Mouse (Mus musculus) spleen, postnatal 36 days (tissue): ENCODE data around the gene D430041D05Rik.

Experiments
- DNase-seq, 2 experiments: peaks; one replicate each; pipeline ENCODE4 v3.0.0; 2022; ENCODE audit warnings: low spot score in 2 of 2, mixed read lengths in 1 of 2

D430041D05Rik gene

DNA sequence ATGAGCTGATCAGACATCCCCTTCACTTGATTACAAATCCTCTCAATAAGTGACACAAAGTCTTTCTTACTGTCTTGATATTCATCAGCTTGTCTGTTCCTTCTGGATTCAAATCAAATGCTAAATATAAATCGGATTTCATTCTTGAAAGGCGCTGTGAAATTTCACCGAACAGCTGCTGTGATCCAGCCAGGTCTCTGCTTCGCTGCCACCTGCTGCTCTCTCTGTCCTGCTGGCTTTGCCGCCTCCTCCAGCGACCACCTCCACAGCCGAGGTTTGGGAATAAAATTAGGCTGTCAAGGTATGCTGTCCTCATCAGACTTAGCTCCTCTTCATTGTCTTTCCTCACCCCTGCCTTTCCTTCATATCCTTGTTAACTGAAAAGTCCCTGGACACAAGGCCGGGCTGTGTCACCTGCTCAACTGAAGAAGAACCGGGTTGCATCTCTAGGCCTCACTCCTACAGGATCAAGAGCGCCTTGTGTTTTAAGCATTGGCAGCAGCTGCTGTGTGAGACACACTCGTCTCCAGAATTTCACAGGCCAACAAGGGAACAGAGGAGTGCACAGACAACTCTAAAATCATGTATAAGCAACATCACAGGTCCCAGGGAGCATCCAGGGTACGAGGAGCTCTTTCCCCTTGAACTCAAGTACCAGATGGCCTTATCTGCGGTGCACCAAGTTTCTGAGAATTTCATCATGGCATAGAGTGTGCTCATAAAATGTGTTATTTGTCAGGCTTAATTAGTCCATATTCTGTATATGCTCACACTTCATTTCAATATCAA, 59.2 kb downstream of the D430041D05Rik start:
- no peak for DNase-seq

DNA sequence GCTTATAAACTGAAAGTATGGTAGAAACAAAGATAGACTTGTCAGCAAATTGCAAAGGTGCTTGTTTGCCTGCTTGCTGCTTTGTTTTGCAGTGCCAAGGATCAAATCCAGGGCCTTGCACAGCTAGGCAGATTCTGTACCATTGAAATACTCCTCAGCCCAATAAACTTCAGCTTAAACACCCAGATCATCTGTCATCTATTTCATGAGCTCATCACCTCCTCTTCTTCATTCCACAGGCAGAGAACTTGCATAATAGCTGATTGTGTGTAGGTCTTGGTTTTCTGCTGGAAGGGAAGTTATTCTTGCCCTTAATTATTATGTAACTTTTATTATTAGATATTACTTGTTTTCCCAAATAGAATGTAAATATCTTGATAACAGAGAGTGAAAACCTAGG, 73.2 kb downstream of the D430041D05Rik start:
- DNase-seq = no peak

DNA sequence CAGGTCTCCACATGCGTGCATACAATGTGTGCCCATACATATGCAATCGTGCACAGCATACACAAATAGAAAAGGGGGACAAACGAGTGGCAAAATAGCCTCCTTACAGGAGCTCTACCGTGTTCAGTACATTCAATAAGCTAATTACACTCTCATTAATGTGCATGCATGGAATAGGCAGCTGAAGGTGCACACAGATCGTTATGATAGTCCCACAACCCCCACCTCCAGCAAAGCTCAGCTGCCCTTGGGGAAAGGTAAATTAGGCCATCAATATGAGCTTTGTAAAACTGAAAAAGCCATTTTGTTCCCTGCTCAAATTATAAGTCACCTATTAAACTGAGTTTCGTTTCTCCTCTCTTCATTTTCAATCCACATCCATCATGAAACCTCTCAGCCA, 75.0 kb downstream of the D430041D05Rik start:
- DNase-seq = no peak

- DNase-seq = no peak
Observed at GRCm38 (mm10) chr2:104333952-104334351, 76.9 kb downstream of the D430041D05Rik start.

GRCm38 (mm10) chr2:104332707-104333106, 78.1 kb downstream of the D430041D05Rik start:
- no peak for DNase-seq

GRCm38 (mm10) chr2:104331261-104331660, 79.6 kb downstream of the D430041D05Rik start:
- no peak for DNase-seq

GRCm38 (mm10) chr2:104327116-104327794, 83.6 kb downstream of the D430041D05Rik start:
- no peak for DNase-seq

GRCm38 (mm10) chr2:104323773-104324172, 87.0 kb downstream of the D430041D05Rik start:
- no peak for DNase-seq

DNA sequence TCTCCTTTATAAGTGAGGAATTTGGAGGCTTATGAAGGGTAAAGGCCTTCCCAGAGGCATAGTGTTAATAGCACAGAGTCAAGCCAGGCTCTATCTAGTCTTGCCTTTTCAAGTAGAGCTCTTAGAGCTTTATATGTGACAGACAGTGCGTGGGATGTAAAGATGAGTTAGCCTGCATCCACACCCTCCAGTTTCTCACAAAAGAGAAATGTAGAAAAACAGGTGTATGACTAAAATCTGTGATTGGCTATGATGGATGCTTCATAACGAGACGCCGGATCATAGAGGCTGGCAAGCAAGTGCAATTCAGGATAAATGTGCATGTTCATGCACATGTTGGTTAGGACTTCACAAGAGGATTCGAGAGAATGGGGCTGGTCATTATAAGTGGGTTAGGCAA, 87.5 kb downstream of the D430041D05Rik start:
- no peak for DNase-seq

DNA sequence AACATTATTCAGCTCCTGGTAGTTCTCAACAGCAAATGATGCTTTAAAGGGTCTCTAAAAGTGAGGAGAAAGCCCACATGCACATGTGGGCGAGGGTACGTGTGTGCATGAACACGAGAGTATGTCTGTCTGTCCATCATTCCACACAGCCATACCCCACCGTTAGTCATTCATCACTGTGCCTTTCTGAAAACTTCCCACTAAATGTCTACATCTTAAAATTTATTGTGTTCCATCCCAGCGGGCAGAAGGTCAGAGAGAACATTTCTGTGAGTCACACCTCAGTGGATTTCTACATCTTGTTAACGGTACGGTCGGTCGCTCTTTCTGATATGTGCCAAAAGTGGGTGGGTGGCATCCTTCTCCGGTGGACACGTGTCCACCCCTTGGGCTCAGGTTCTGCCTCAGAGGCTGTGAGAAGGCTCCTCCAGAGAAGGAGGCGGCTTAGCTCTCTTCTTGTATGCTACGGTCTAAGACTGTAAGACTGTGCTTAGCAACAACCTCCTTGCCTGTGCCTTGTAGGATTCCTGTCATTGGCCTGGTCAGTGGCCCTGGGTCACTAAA, 90.7 kb downstream of the D430041D05Rik start:
- DNase-seq = no peak

DNA sequence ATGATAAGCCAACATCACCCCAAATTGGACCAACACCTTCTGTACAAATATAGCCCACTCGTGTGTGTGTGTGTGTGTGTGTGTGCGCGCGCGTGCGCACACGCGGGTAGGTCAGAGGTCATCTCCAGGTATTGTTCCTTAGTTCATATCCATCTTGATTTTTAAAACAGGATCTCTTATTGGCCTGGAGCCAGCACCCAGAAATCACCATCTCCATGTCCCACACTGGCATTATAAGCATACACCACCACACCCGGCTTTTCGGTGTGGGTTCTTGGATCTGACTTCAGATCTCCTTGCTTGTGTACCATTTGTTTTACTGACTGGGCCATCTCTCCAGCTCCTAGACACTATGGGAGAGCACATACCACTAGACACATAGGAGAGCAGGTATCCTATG, 91.4 kb downstream of the D430041D05Rik start:
- DNase-seq = no peak

GRCm38 (mm10) chr2:104318881-104319280, 91.9 kb downstream of the D430041D05Rik start:
- no peak for DNase-seq

GRCm38 (mm10) chr2:104318259-104318658, 92.6 kb downstream of the D430041D05Rik start:
- DNase-seq = no peak

- no peak for DNase-seq
Observed at GRCm38 (mm10) chr2:104317631-104318030, 93.2 kb downstream of the D430041D05Rik start.

DNA sequence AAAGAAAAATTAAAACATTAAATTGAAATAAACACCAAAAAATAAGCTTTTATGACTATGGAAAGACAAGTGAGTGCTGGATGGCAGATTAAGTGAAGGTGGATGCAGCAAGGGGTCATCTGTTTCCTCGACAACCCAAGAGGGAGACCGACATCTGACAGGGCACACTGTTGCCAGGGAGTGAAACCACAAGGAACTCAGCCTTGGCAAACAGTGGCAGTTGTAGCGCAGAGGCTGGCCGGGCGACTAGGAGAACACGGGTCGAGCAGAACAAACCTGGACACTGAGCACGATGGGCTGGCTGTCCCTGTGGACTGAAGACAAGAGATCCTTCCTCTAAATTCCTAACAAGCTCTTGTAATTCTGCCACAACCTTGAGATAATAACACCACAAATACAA, 94.3 kb downstream of the D430041D05Rik start:
- DNase-seq = no peak

DNA sequence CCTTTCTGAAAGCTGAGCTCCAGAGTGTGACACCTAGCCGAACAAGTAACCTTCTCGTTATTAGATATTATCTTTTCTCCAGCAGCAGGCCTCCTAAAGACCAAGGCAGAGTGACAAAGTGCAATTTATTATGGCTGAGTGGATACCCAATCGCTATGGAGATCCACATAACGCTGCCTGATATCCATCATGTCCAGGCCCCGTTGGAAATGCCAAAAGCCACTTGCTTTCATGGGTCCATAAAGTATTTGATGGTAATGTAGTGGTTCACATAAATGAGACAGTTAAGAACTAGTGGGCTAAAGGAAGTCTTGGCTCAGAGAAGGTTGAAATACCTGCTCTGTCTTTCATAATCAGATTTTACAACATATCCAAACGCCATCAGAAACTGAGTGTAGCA, 97.6 kb downstream of the D430041D05Rik start:
- DNase-seq = no peak

GRCm38 (mm10) chr2:104307102-104307501, 103.7 kb downstream of the D430041D05Rik start:
- no peak for DNase-seq

GRCm38 (mm10) chr2:104305722-104306121, 105.1 kb downstream of the D430041D05Rik start:
- DNase-seq = no peak

GRCm38 (mm10) chr2:104299912-104300311, 110.9 kb downstream of the D430041D05Rik start:
- DNase-seq = no peak

- peak in 1 of 2 experiments; percentile 2 for DNase-seq
Observed at GRCm38 (mm10) chr2:104299160-104299559, 111.7 kb downstream of the D430041D05Rik start.

GRCm38 (mm10) chr2:104286821-104287220, 124.0 kb downstream of the D430041D05Rik start:
- no peak for DNase-seq

DNA sequence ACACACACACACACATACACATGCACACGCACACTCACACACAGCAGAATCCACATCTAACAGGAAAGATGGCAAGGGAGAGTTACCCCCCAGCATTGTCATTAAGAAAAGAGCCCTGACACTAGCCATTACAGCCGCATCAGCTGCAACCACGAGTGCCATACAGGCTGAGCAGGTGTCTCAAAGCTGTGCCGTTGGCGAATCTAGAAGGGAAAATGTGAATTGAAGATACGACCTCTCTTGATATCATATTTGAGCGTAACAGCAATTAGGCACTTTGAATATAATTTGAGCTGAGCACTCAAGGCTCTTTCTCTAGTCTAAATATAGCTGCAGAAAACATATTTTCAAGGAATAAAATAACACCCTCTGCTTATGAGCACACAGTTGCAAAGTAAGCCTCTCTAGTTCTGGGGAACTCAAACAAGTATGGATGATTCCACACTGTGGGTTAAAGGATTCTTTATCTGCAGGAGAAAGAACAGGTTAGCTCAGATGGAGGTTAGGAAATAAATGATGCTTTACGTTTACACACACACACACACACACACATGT, 127.3 kb downstream of the D430041D05Rik start:
- no peak for DNase-seq
